Mouse (Mus musculus) cerebellum, adult 18-20 months (tissue): ENCODE results near the gene Lgr5.

Experiments used
- DNase-seq, 2 experiments: peaks; one replicate each; pipeline ENCODE4 v3.0.0; 2021

Lgr5 gene

DNA sequence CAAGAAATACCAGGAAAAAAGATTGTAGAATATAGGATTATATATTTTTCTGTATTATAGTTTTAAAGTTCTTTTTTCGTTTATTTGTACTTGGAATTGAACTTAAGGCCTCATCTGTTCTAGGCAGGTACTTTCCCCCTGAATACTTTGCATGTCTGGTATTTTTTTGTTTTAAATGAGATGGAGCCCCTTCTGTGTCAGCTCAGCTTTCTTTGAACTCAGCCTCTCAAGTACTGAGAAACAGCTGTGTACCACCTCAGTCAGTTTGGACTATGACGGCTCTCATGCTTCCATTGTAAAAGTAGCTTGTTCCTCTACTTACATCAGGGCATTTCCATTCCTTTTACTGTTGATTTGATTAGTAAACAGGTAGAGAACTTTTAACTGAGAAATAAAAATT is 174.1 kb downstream of the Lgr5 start:
- DNase-seq: no peak

DNA sequence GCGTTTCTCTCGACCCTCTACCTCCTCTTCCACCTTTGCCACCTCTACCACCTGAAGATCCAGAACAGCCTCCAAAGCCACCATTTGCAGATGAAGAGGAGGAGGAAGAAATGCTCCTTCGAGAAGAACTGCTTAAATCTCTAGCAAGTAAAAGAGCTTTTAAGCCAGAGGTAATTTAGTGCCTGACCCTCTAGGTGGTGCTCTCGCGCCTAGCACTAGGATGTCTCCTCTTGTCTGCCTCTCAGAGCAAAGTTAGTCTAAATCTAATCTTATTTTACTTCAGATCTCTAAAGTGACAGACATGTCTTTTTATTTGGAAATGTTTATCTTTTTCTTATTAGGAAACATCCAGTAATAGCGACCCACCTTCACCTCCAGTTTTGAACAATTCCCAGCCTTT is 181.2 kb downstream of the Lgr5 start:
- peak; percentile 52 to 59 for DNase-seq
